Mouse (Mus musculus) gastrocnemius, postnatal 14 days (tissue): ENCODE data around the gene Fgfr2. TPM values are rescaled to one million over a fixed set of nuclear protein-coding genes. Genes with fewer than 3 reads are reported as not detected.

Source experiments
- DNase-seq: peaks from one replicate; pipeline ENCODE4 v3.0.0; 2021; ENCODE audit warnings: mixed read lengths
- intact Hi-C: fragments of 180-260 bp; cut with DNase I; formaldehyde crosslinking; loops from one replicate; pipeline ENCODE4 v1.15.1; 2025; ENCODE audit warnings: low total_unique reads
- total RNA-seq, 2 experiments: library from RNA; stranded (reverse); gene quantifications; 2 replicates each; pipeline ENCODE4 v1.2.3; 2021

Fgfr2 gene
- total RNA-seq, 2 experiments from 2014 or later, result 1.2 to 1.8 TPM

GRCm38 (mm10) chr7:130195081-130195480 lies 2928.1 kb downstream of the Fgfr2 start:
- no peak for DNase-seq
- intact Hi-C loops, result no loop called here

GRCm38 (mm10) chr7:130190329-130190975 lies 2932.7 kb downstream of the Fgfr2 start:
- intact Hi-C loops, result no loop called here
- DNase-seq, result no peak

GRCm38 (mm10) chr7:130189901-130190300 lies 2933.2 kb downstream of the Fgfr2 start:
- intact Hi-C loops, result no loop called here
- no peak for DNase-seq

GRCm38 (mm10) chr7:130188108-130188507 lies 2935.0 kb downstream of the Fgfr2 start:
- intact Hi-C loops, result no loop called here
- no peak for DNase-seq

GRCm38 (mm10) chr7:130184864-130185263 lies 2938.3 kb downstream of the Fgfr2 start:
- intact Hi-C loops, result no loop called here
- no peak for DNase-seq

GRCm38 (mm10) chr7:130183960-130184359 lies 2939.2 kb downstream of the Fgfr2 start:
- no peak for DNase-seq
- intact Hi-C loops, result no loop called here

GRCm38 (mm10) chr7:130182551-130182950 lies 2940.6 kb downstream of the Fgfr2 start:
- intact Hi-C loops, result no loop called here
- no peak for DNase-seq

GRCm38 (mm10) chr7:130178991-130179390 lies 2944.2 kb downstream of the Fgfr2 start:
- DNase-seq, result no peak
- intact Hi-C loops, result no loop called here

GRCm38 (mm10) chr7:130177009-130177408 lies 2946.1 kb downstream of the Fgfr2 start:
- intact Hi-C loops, result no loop called here
- DNase-seq, result no peak

- DNase-seq, result peak; percentile 64
- intact Hi-C loops, result no loop called here
These were observed 2948.6 kb downstream of the Fgfr2 start for GRCm38 (mm10) chr7:130174525-130174924.

- intact Hi-C loops, result no loop called here
- peak; percentile 13 for DNase-seq
These were observed 2949.2 kb downstream of the Fgfr2 start for GRCm38 (mm10) chr7:130173914-130174313.

GRCm38 (mm10) chr7:130170144-130170543 lies 2953.0 kb downstream of the Fgfr2 start:
- intact Hi-C loops, result no loop called here
- DNase-seq, result no peak

- intact Hi-C loops, result no loop called here
- DNase-seq, result no peak
These were observed 2954.9 kb downstream of the Fgfr2 start for GRCm38 (mm10) chr7:130168296-130168695.

GRCm38 (mm10) chr7:130167261-130167660 lies 2955.9 kb downstream of the Fgfr2 start:
- intact Hi-C loops, result no loop called here

GRCm38 (mm10) chr7:130166190-130166589 lies 2957.0 kb downstream of the Fgfr2 start:
- no peak for DNase-seq
- intact Hi-C loops, result no loop called here

More at GRCm38 (mm10) chr7:130167261-130167660, 2955.9 kb downstream of the Fgfr2 start:
- no peak for DNase-seq

- no peak for DNase-seq
- intact Hi-C loops, result no loop called here
These were observed 2957.7 kb downstream of the Fgfr2 start for GRCm38 (mm10) chr7:130165408-130165807.

GRCm38 (mm10) chr7:130162718-130163117 lies 2960.4 kb downstream of the Fgfr2 start:
- intact Hi-C loops, result no loop called here
- DNase-seq, result no peak

- intact Hi-C loops, result no loop called here
- no peak for DNase-seq
These were observed 2961.6 kb downstream of the Fgfr2 start for GRCm38 (mm10) chr7:130161581-130161980.

GRCm38 (mm10) chr7:130158845-130159244 lies 2964.3 kb downstream of the Fgfr2 start:
- intact Hi-C loops, result no loop called here

GRCm38 (mm10) chr7:130153363-130153969 lies 2969.7 kb downstream of the Fgfr2 start:
- no peak for DNase-seq
- intact Hi-C loops, result no loop called here

More at GRCm38 (mm10) chr7:130158845-130159244, 2964.3 kb downstream of the Fgfr2 start:
- DNase-seq, result no peak

- no peak for DNase-seq
- intact Hi-C loops, result no loop called here
These were observed 2974.2 kb downstream of the Fgfr2 start for GRCm38 (mm10) chr7:130148906-130149305.
